Mouse (Mus musculus): ENCODE data around the gene Cmah. TPM values are rescaled to one million over a fixed set of nuclear protein-coding genes. Genes with fewer than 3 reads are reported as not detected.
A peak's percentile ranks its signal among the peaks of the same experiment; 100 is the strongest.

Gene Cmah
- polyA plus RNA-seq, 1 experiment from 2014 or later: 0.43 TPM

GRCm38 (mm10) chr13:24418024-24418423 lies 90.8 kb downstream of the Cmah start:
- H3K27me3 ChIP-seq (ENCODE audit: control insufficient read depth, insufficient read depth, low read length): no peaks in the 10 kb centered on the region
- no peak overlapping the region for H3K4me3 ChIP-seq (ENCODE audit: low read depth, low read length)
- H3K4me2 ChIP-seq (replicated peaks; ENCODE audit: low read depth, low read length): no peak overlapping the region
- ATAC-seq (ENCODE audit: low FRiP score): no peak
- H3K36me3 ChIP-seq (ENCODE audit: control insufficient read depth, insufficient read depth, low read length): no peaks in the 10 kb centered on the region
- 68% methylated on average over 1 of the region's 1 CpGs for WGBS
- no peak overlapping the region for H3K9ac ChIP-seq (ENCODE audit: low read depth, low read length)
- no peaks in the 10 kb centered on the region for H3K4me1 ChIP-seq (replicated peaks; ENCODE audit: control insufficient read depth, insufficient read depth, low read length)
- H3K9me3 ChIP-seq (ENCODE audit: control insufficient read depth, low read length): no peaks in the 10 kb centered on the region
- no peak for DNase-seq (ENCODE audit: low spot score)
- H3K27ac ChIP-seq (ENCODE audit: low read depth, low read length): no peak overlapping the region

- 83% methylated on average over 4 of the region's 4 CpGs for WGBS
- no peak overlapping the region for H3K27ac ChIP-seq (ENCODE audit: low read depth, low read length)
- H3K4me1 ChIP-seq (replicated peaks; ENCODE audit: control insufficient read depth, insufficient read depth, low read length): no peaks in the 10 kb centered on the region
- H3K36me3 ChIP-seq (ENCODE audit: control insufficient read depth, insufficient read depth, low read length): no peaks in the 10 kb centered on the region
- H3K4me2 ChIP-seq (replicated peaks; ENCODE audit: low read depth, low read length): no peak overlapping the region
- no peak overlapping the region for H3K4me3 ChIP-seq (ENCODE audit: low read depth, low read length)
- no peaks in the 10 kb centered on the region for H3K9me3 ChIP-seq (ENCODE audit: control insufficient read depth, low read length)
- H3K27me3 ChIP-seq (ENCODE audit: control insufficient read depth, insufficient read depth, low read length): no peaks in the 10 kb centered on the region
- H3K9ac ChIP-seq (ENCODE audit: low read depth, low read length): no peak overlapping the region
- DNase-seq (ENCODE audit: low spot score): no peak
- ATAC-seq (ENCODE audit: low FRiP score): no peak
These were observed 91.6 kb downstream of the Cmah start for GRCm38 (mm10) chr13:24418814-24419213.

- no peaks in the 10 kb centered on the region for H3K9me3 ChIP-seq (ENCODE audit: control insufficient read depth, low read length)
- no peak overlapping the region for H3K9ac ChIP-seq (ENCODE audit: low read depth, low read length)
- ATAC-seq (ENCODE audit: low FRiP score) (no peak), DNase-seq (ENCODE audit: low spot score) (no peak)
- H3K4me1 ChIP-seq (replicated peaks; ENCODE audit: control insufficient read depth, insufficient read depth, low read length): no peaks in the 10 kb centered on the region
- H3K4me2 ChIP-seq (replicated peaks; ENCODE audit: low read depth, low read length): no peak overlapping the region
- H3K36me3 ChIP-seq (ENCODE audit: control insufficient read depth, insufficient read depth, low read length): no peaks in the 10 kb centered on the region
- WGBS: 79% methylated on average over 13 of the region's 13 CpGs
- no peak overlapping the region for H3K27ac ChIP-seq (ENCODE audit: low read depth, low read length)
- no peaks in the 10 kb centered on the region for H3K27me3 ChIP-seq (ENCODE audit: control insufficient read depth, insufficient read depth, low read length)
- H3K4me3 ChIP-seq (ENCODE audit: low read depth, low read length): no peak overlapping the region
These were observed 92.5 kb downstream of the Cmah start for GRCm38 (mm10) chr13:24419560-24420250.

- DNase-seq (ENCODE audit: low spot score): no peak
- no peaks in the 10 kb centered on the region for H3K27me3 ChIP-seq (ENCODE audit: control insufficient read depth, insufficient read depth, low read length)
- H3K4me2 ChIP-seq (replicated peaks; ENCODE audit: low read depth, low read length): no peak overlapping the region
- H3K4me1 ChIP-seq (replicated peaks; ENCODE audit: control insufficient read depth, insufficient read depth, low read length): no peaks in the 10 kb centered on the region
- H3K27ac ChIP-seq (ENCODE audit: low read depth, low read length): no peak overlapping the region
- no peaks in the 10 kb centered on the region for H3K9me3 ChIP-seq (ENCODE audit: control insufficient read depth, low read length)
- no peak overlapping the region for H3K9ac ChIP-seq (ENCODE audit: low read depth, low read length)
- H3K4me3 ChIP-seq (ENCODE audit: low read depth, low read length): no peak overlapping the region
- no peaks in the 10 kb centered on the region for H3K36me3 ChIP-seq (ENCODE audit: control insufficient read depth, insufficient read depth, low read length)
- ATAC-seq (ENCODE audit: low FRiP score): no peak
- 53% methylated on average over 3 of the region's 3 CpGs for WGBS
These were observed 94.8 kb downstream of the Cmah start for GRCm38 (mm10) chr13:24421987-24422386.

- 82% methylated on average over 5 of the region's 5 CpGs for WGBS
- Histone ChIP-seq H3K9me3 (ENCODE audit: control insufficient read depth, low read length) (no peaks in the 10 kb centered on the region), H3K9ac (ENCODE audit: low read depth, low read length) (no peak overlapping the region), H3K27ac (ENCODE audit: low read depth, low read length) (no peak overlapping the region), H3K27me3 (ENCODE audit: control insufficient read depth, insufficient read depth, low read length) (no peaks in the 10 kb centered on the region), H3K4me3 (ENCODE audit: low read depth, low read length) (no peak overlapping the region), H3K4me2 (replicated peaks; ENCODE audit: low read depth, low read length) (no peak overlapping the region), H3K36me3 (ENCODE audit: control insufficient read depth, insufficient read depth, low read length) (no peaks in the 10 kb centered on the region), H3K4me1 (replicated peaks; ENCODE audit: control insufficient read depth, insufficient read depth, low read length) (no peaks in the 10 kb centered on the region)
- DNase-seq (ENCODE audit: low spot score) (no peak), ATAC-seq (ENCODE audit: low FRiP score) (no peak)
These were observed 103.0 kb downstream of the Cmah start for GRCm38 (mm10) chr13:24430215-24430614.

GRCm38 (mm10) chr13:24431593-24431992 lies 104.4 kb downstream of the Cmah start:
- Histone ChIP-seq H3K4me1 (replicated peaks; ENCODE audit: control insufficient read depth, insufficient read depth, low read length) (no peaks in the 10 kb centered on the region), H3K4me2 (replicated peaks; ENCODE audit: low read depth, low read length) (no peak overlapping the region), H3K9me3 (ENCODE audit: control insufficient read depth, low read length) (no peaks in the 10 kb centered on the region), H3K36me3 (ENCODE audit: control insufficient read depth, insufficient read depth, low read length) (no peaks in the 10 kb centered on the region), H3K9ac (ENCODE audit: low read depth, low read length) (no peak overlapping the region), H3K27ac (ENCODE audit: low read depth, low read length) (no peak overlapping the region), H3K27me3 (ENCODE audit: control insufficient read depth, insufficient read depth, low read length) (no peaks in the 10 kb centered on the region), H3K4me3 (ENCODE audit: low read depth, low read length) (no peak overlapping the region)
- WGBS: 89% methylated on average over 3 of the region's 3 CpGs
- no peak for DNase-seq (ENCODE audit: low spot score)
- no peak for ATAC-seq (ENCODE audit: low FRiP score)

GRCm38 (mm10) chr13:24442272-24442671 lies 115.1 kb downstream of the Cmah start:
- Histone ChIP-seq H3K4me2 (replicated peaks; ENCODE audit: low read depth, low read length) (no peak overlapping the region), H3K9me3 (ENCODE audit: control insufficient read depth, low read length) (no peaks in the 10 kb centered on the region), H3K27me3 (ENCODE audit: control insufficient read depth, insufficient read depth, low read length) (no peaks in the 10 kb centered on the region), H3K36me3 (ENCODE audit: control insufficient read depth, insufficient read depth, low read length) (no peaks in the 10 kb centered on the region), H3K4me3 (ENCODE audit: low read depth, low read length) (no peak overlapping the region), H3K27ac (ENCODE audit: low read depth, low read length) (no peak overlapping the region), H3K9ac (ENCODE audit: low read depth, low read length) (no peak overlapping the region), H3K4me1 (replicated peaks; ENCODE audit: control insufficient read depth, insufficient read depth, low read length) (no peaks in the 10 kb centered on the region)
- DNase-seq (ENCODE audit: low spot score): peak; percentile 13
- no peak for ATAC-seq (ENCODE audit: low FRiP score)
- WGBS: 62% methylated on average over 6 of the region's 6 CpGs

GRCm38 (mm10) chr13:24443763-24444347 lies 116.7 kb downstream of the Cmah start:
- no peaks in the 10 kb centered on the region for H3K4me1 ChIP-seq (replicated peaks; ENCODE audit: control insufficient read depth, insufficient read depth, low read length)
- ATAC-seq (ENCODE audit: low FRiP score) (no peak), DNase-seq (ENCODE audit: low spot score) (no peak)
- H3K4me3 ChIP-seq (ENCODE audit: low read depth, low read length): no peak overlapping the region
- no peak overlapping the region for H3K4me2 ChIP-seq (replicated peaks; ENCODE audit: low read depth, low read length)
- H3K27me3 ChIP-seq (ENCODE audit: control insufficient read depth, insufficient read depth, low read length): no peaks in the 10 kb centered on the region
- H3K27ac ChIP-seq (ENCODE audit: low read depth, low read length): no peak overlapping the region
- H3K9me3 ChIP-seq (ENCODE audit: control insufficient read depth, low read length): no peaks in the 10 kb centered on the region
- no peak overlapping the region for H3K9ac ChIP-seq (ENCODE audit: low read depth, low read length)
- 87% methylated on average over 4 of the region's 4 CpGs for WGBS
- no peaks in the 10 kb centered on the region for H3K36me3 ChIP-seq (ENCODE audit: control insufficient read depth, insufficient read depth, low read length)

- no peaks in the 10 kb centered on the region for H3K9me3 ChIP-seq (ENCODE audit: control insufficient read depth, low read length)
- H3K27ac ChIP-seq (ENCODE audit: low read depth, low read length): no peak overlapping the region
- no peaks in the 10 kb centered on the region for H3K36me3 ChIP-seq (ENCODE audit: control insufficient read depth, insufficient read depth, low read length)
- H3K4me2 ChIP-seq (replicated peaks; ENCODE audit: low read depth, low read length): no peak overlapping the region
- WGBS: 73% methylated on average over 4 of the region's 4 CpGs
- no peak overlapping the region for H3K9ac ChIP-seq (ENCODE audit: low read depth, low read length)
- no peak overlapping the region for H3K4me3 ChIP-seq (ENCODE audit: low read depth, low read length)
- no peaks in the 10 kb centered on the region for H3K27me3 ChIP-seq (ENCODE audit: control insufficient read depth, insufficient read depth, low read length)
- DNase-seq (ENCODE audit: low spot score) (no peak), ATAC-seq (ENCODE audit: low FRiP score) (no peak)
- no peaks in the 10 kb centered on the region for H3K4me1 ChIP-seq (replicated peaks; ENCODE audit: control insufficient read depth, insufficient read depth, low read length)
These were observed 117.5 kb downstream of the Cmah start for GRCm38 (mm10) chr13:24444709-24445108.
